Mouse (Mus musculus) megakaryocyte, embryonic 14.5 days (primary cell): Measurements from ENCODE around the gene Trim2.

ENCODE experiments used
- FLI1 ChIP-seq: IDR thresholded peaks from 2 replicates; pipeline ENCODE4 v1.6.1; 2012; ENCODE audit warnings: low read length, inconsistent platforms, mixed read lengths
- GATA1 ChIP-seq: IDR thresholded peaks from 3 replicates; pipeline ENCODE4 v1.6.1; 2012; ENCODE audit warnings: mixed read lengths, low read length, inconsistent platforms, borderline replicate concordance

DNA sequence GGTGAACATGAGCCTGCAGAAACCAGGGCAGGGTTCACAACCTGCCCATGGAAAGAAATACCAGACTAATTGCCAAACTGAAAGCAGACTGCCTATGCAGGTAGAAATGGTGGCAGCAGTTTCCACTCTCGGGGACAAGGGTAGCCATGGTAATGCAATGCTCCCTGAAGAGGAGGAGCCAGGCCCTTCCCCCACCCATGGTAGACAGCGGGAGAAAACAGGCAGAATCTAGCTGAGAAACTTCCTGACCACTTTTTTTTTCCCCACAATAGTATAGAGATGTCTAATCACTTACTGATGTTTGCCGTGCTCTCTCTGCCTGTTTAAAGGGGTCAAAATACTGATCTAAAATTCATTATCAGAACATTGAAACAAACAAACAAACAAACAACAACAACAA is 17.8 kb upstream of the Trim2 start:
- no peak for TF ChIP-seq GATA1
- TF ChIP-seq FLI1: no peak
